Mouse (Mus musculus): ENCODE results near the gene Prrg2.

DNA sequence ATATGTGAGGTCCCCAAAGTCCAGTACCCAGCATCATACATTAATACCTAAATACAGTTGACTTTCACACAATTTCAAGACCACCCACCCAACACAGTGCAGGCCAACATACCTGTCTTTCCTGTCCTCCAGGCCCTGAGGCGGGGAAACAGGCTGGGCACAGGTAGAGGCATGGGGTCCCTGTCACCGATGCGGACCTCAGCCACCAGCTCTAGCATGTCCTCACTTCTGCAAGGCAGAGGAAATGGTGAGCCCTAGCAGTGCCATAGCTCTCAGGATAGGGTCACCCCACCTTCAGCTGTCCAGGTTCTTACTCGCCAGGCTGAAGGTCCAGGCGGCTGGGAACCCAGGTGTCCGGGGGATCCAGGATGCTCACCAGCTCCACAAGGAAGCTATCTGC, 50.5 kb downstream of the Prrg2 start:
- TF ChIP-seq ZNF384 (IDR thresholded peaks at IDR 0.05; ENCODE audit: low read depth, low read length) (no peak), HCFC1 (IDR thresholded peaks at IDR 0.05; ENCODE audit: borderline replicate concordance, insufficient read depth, low read length) (no peak)
